In the genomic region with DNA sequence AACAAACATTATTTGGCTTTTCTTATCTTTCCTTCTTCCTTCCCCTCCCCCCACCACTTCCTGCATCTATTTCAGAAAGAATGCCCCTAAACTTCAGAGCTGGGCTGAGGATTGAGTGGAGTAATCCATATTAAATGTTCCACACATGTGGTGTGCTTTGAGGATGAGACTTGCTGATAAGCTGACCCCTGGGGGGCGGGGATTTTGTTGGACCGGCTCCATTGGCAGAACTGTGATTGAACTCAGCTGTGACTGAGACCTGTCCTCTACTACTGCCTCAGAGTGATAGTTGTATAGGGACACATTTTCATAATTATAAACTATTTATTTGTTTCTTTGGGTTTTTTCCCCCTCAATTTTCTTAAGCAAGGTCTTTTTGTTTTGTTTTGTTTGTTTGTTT, we compare ENCODE assay signal across 14 mouse cellular contexts. TPM values are rescaled to one million over a fixed set of nuclear protein-coding genes. Genes with fewer than 3 reads are reported as not detected.
DNase-seq lines count a peak whose midpoint lies in the region; ATAC-seq and TF ChIP-seq lines count a peak whose summit lies in the region.
"Had no signal": no experiment of that assay in that cellular context is flagged by ENCODE, and none has a peak within 500 bp of the region (broad histone marks: within the 10 kb centered on the region; RNA-seq: fewer than 3 reads in every experiment).

No protein-coding gene starts in this region.

- H3K4me3 ChIP-seq in intestine, embryonic 15.5 days (replicated peaks) = no peak overlapping the region
- H3K4me3 ChIP-seq in intestine, postnatal 0 days (ENCODE audit: low read depth, low read length) = no peak overlapping the region
- H3K4me3 ChIP-seq in embryonic facial prominence, embryonic 13.5 days = no peak overlapping the region
- no peak overlapping the region; the same call in 1 of the 2 replicates for H3K4me3 ChIP-seq in kidney, embryonic 15.5 days (replicated peaks)
- H3K4me3 ChIP-seq: embryonic facial prominence, embryonic 15.5 days; hindbrain, embryonic 12.5 days; liver, embryonic 13.5 days had no signal

- H3K9ac ChIP-seq in intestine, embryonic 15.5 days = no peak overlapping the region
- no peak overlapping the region for H3K9ac ChIP-seq in intestine, postnatal 0 days (ENCODE audit: low read depth, low read length)
- no peak overlapping the region for H3K9ac ChIP-seq in embryonic facial prominence, embryonic 13.5 days
- no peak overlapping the region for H3K9ac ChIP-seq in kidney, embryonic 15.5 days
- H3K9ac ChIP-seq: embryonic facial prominence, embryonic 15.5 days; forebrain, postnatal 0 days; hindbrain, embryonic 12.5 days; liver, embryonic 13.5 days had no signal

- H3K9me3 ChIP-seq in intestine, embryonic 15.5 days = no peaks in the 10 kb centered on the region
- no peaks in the 10 kb centered on the region for H3K9me3 ChIP-seq in intestine, postnatal 0 days (ENCODE audit: control insufficient read depth)
- H3K9me3 ChIP-seq in embryonic facial prominence, embryonic 13.5 days = no peaks in the 10 kb centered on the region
- H3K9me3 ChIP-seq in kidney, embryonic 15.5 days (replicated peaks) = no peaks in the 10 kb centered on the region
- H3K9me3 ChIP-seq: embryonic facial prominence, embryonic 15.5 days; hindbrain, embryonic 12.5 days; liver, embryonic 13.5 days had no signal

- H3K4me1 ChIP-seq in intestine, embryonic 15.5 days (replicated peaks) = peaks cover 6% of the 10 kb centered on the region; the same call in 1 of the 2 replicates
- H3K4me1 ChIP-seq in intestine, postnatal 0 days (replicated peaks; ENCODE audit: control insufficient read depth, insufficient read depth, low read length) = peaks cover 10% of the 10 kb centered on the region; the same call in 1 of the 2 replicates
- peaks cover 41% of the 10 kb centered on the region for H3K4me1 ChIP-seq in embryonic facial prominence, embryonic 13.5 days
- H3K4me1 ChIP-seq in kidney, embryonic 15.5 days = peaks cover 28% of the 10 kb centered on the region

- no peaks in the 10 kb centered on the region for H3K36me3 ChIP-seq in intestine, embryonic 15.5 days
- no peaks in the 10 kb centered on the region for H3K36me3 ChIP-seq in intestine, postnatal 0 days (ENCODE audit: control insufficient read depth, insufficient read depth)
- H3K36me3 ChIP-seq in embryonic facial prominence, embryonic 13.5 days = no peaks in the 10 kb centered on the region
- no peaks in the 10 kb centered on the region for H3K36me3 ChIP-seq in kidney, embryonic 15.5 days
- H3K36me3 ChIP-seq: embryonic facial prominence, embryonic 15.5 days; hindbrain, embryonic 12.5 days; liver, embryonic 13.5 days had no signal

- no peak overlapping the region for H3K27ac ChIP-seq in intestine, embryonic 15.5 days
- H3K27ac ChIP-seq in intestine, postnatal 0 days (ENCODE audit: low read depth, low read length) = no peak overlapping the region
- H3K27ac ChIP-seq in embryonic facial prominence, embryonic 13.5 days = no peak overlapping the region
- H3K27ac ChIP-seq in kidney, embryonic 15.5 days = peak overlapping the region; percentile 74
- H3K27ac ChIP-seq: embryonic facial prominence, embryonic 15.5 days; hindbrain, embryonic 12.5 days; liver, embryonic 13.5 days had no signal

- DNase-seq in adrenal gland, postnatal 36 days = peak; percentile 7 to 17
- no peak for DNase-seq in adrenal gland, adult 18-20 months (ENCODE audit: low spot score in 2 of 2)
- no peak for DNase-seq in neural tube, embryonic 10.5 days (ENCODE audit: extremely low spot score, low spot score)
- no peak for DNase-seq in adipocyte (ENCODE audit: low spot score)
- DNase-seq: liver, embryonic 13.5 days; thymus, adult 18-20 months had no signal

- WGBS in intestine, embryonic 15.5 days = 55% methylated on average over 2 of the region's 2 CpGs
- WGBS in intestine, postnatal 0 days = 53% methylated on average over 2 of the region's 2 CpGs
- 39% methylated on average over 2 of the region's 2 CpGs for WGBS in embryonic facial prominence, embryonic 13.5 days
- WGBS in kidney, embryonic 15.5 days = 40% methylated on average over 2 of the region's 2 CpGs

- TF ChIP-seq CTCF in intestine, postnatal 0 days (IDR thresholded peaks at IDR 0.05; ENCODE audit: low read depth) = no peak

- peak overlapping the region; percentile 14; the same call in 1 of the 2 replicates for H3K4me2 ChIP-seq in intestine, embryonic 15.5 days (replicated peaks)
- no peak overlapping the region for H3K4me2 ChIP-seq in intestine, postnatal 0 days (replicated peaks; ENCODE audit: low read depth)
- peak overlapping the region; percentile 39; the same call in 1 of the 2 replicates for H3K4me2 ChIP-seq in embryonic facial prominence, embryonic 13.5 days
- peak overlapping the region; percentile 17 for H3K4me2 ChIP-seq in kidney, embryonic 15.5 days
- H3K4me2 ChIP-seq: embryonic facial prominence, embryonic 15.5 days; hindbrain, embryonic 12.5 days; liver, embryonic 13.5 days had no signal

- no peak for ATAC-seq in intestine, embryonic 15.5 days
- no peak for ATAC-seq in intestine, postnatal 0 days
- no peak for ATAC-seq in embryonic facial prominence, embryonic 13.5 days (ENCODE audit: insufficient number of reproducible peaks, insufficient read depth, low FRiP score, low TSS enrichment, low read depth)
- ATAC-seq in kidney, embryonic 15.5 days (replicated peaks; ENCODE audit: low FRiP score) = no peak
- ATAC-seq: forebrain, postnatal 0 days had no signal

- H3K27me3 ChIP-seq in intestine, embryonic 15.5 days (replicated peaks) = no peaks in the 10 kb centered on the region
- no peaks in the 10 kb centered on the region for H3K27me3 ChIP-seq in intestine, postnatal 0 days (replicated peaks; ENCODE audit: control insufficient read depth, insufficient read depth, low read length)
- no peaks in the 10 kb centered on the region for H3K27me3 ChIP-seq in embryonic facial prominence, embryonic 13.5 days
- H3K27me3 ChIP-seq in kidney, embryonic 15.5 days = no peaks in the 10 kb centered on the region
- H3K27me3 ChIP-seq: embryonic facial prominence, embryonic 15.5 days; hindbrain, embryonic 12.5 days had no signal

RNA-seq across cellular contexts. Expression of gene Plekhg1, which starts 2.9 kb away (rescaled TPM):
- 1 to 10 TPM; 5.5 to 7.7 TPM for total RNA-seq in adrenal gland, postnatal 36 days (2021)
- total RNA-seq in adrenal gland, adult 18-20 months (2021) = 1 to 10 TPM; 5.0 to 5.3 TPM
- polyA plus RNA-seq in intestine, embryonic 15.5 days (2015; fragmentation: Nextera tagmentation; extraction: Ambion mirVana) = 5.9 and 7.5 TPM in 2 replicates
- 2.1 and 2.6 TPM in 2 replicates for polyA plus RNA-seq in intestine, postnatal 0 days (2015; fragmentation: Nextera tagmentation; extraction: Ambion mirVana)
- polyA plus RNA-seq in embryonic facial prominence, embryonic 13.5 days (2015; fragmentation: Nextera tagmentation; extraction: Ambion mirVana) = 18.4 and 21.8 TPM in 2 replicates
- 13.5 and 16.6 TPM in 2 replicates for polyA plus RNA-seq in kidney, embryonic 15.5 days (2015; fragmentation: Nextera tagmentation; extraction: Ambion mirVana)
- total RNA-seq: MEL had no signal

Comparison
In these comparisons a context has a peak if more than half of its experiments do, and no peak if none do; other contexts are left out.
1. DNase-seq: peak in adrenal gland, postnatal 36 days (2 of 2); none in adrenal gland, adult 18-20 months (0 of 2), neural tube, embryonic 10.5 days (single experiment) and adipocyte (single experiment).